Comparison of ENCODE assay signal across 7 mouse cellular contexts in genomic region chr11:120231379-120231778, GRCm38 (mm10). TPM values are rescaled to one million over a fixed set of nuclear protein-coding genes. Genes with fewer than 3 reads are reported as not detected.
DNase-seq lines count a peak whose midpoint lies in the region; ATAC-seq lines count a peak whose summit lies in the region.

No protein-coding gene starts in this region.

- H3K36me3 ChIP-seq in embryonic facial prominence, embryonic 11.5 days (replicated peaks; ENCODE audit: control insufficient read depth, insufficient read depth, low read depth, low read length), result no peaks in the 10 kb centered on the region
- no peaks in the 10 kb centered on the region for H3K36me3 ChIP-seq in limb, embryonic 11.5 days (ENCODE audit: control insufficient read depth, insufficient read depth, low read length)
- no peaks in the 10 kb centered on the region for H3K36me3 ChIP-seq in midbrain, embryonic 14.5 days (ENCODE audit: control insufficient read depth, insufficient read depth, low read length)

- DNase-seq in adrenal gland, postnatal 25 days, result peak; percentile 100
- DNase-seq in embryonic facial prominence, embryonic 11.5 days (ENCODE audit: low spot score), result peak; percentile 100
- DNase-seq in kidney, adult 18-20 months, result peak; percentile 100
- DNase-seq in limb, embryonic 11.5 days (ENCODE audit: low spot score), result peak; percentile 100
- DNase-seq in midbrain, embryonic 14.5 days, result peak; percentile 100
- peak; percentile 65 to 70 for DNase-seq in spleen, adult 18-20 months

- H3K4me2 ChIP-seq in embryonic facial prominence, embryonic 11.5 days (ENCODE audit: low read depth, low read length), result peak overlapping the region; percentile 87
- peak overlapping the region; percentile 82 for H3K4me2 ChIP-seq in limb, embryonic 11.5 days (ENCODE audit: low read depth, severe bottlenecking)
- H3K4me2 ChIP-seq in midbrain, embryonic 14.5 days (ENCODE audit: low read length), result peak overlapping the region; percentile 100

- peak; percentile 61 for ATAC-seq in embryonic facial prominence, embryonic 11.5 days (replicated peaks; ENCODE audit: insufficient number of reproducible peaks, low FRiP score, low TSS enrichment, low read depth)
- ATAC-seq in granulocyte monocyte progenitor cell, adult 5-6 weeks (replicated peaks; ENCODE audit: poor library complexity, severe bottlenecking), result peak; percentile 50
- ATAC-seq in limb, embryonic 11.5 days (ENCODE audit: insufficient number of reproducible peaks, low FRiP score, low TSS enrichment, low read depth), result peak; percentile 73
- ATAC-seq in midbrain, embryonic 14.5 days (ENCODE audit: low FRiP score, low TSS enrichment), result peak; percentile 75

- H3K9me3 ChIP-seq in embryonic facial prominence, embryonic 11.5 days (replicated peaks; ENCODE audit: control insufficient read depth, low read length), result no peaks in the 10 kb centered on the region
- H3K9me3 ChIP-seq in limb, embryonic 11.5 days (ENCODE audit: control insufficient read depth, low read length), result no peaks in the 10 kb centered on the region
- H3K9me3 ChIP-seq in midbrain, embryonic 14.5 days (ENCODE audit: control insufficient read depth, low read length), result no peaks in the 10 kb centered on the region

- H3K27me3 ChIP-seq in embryonic facial prominence, embryonic 11.5 days (ENCODE audit: control insufficient read depth, insufficient read depth, low read length), result no peaks in the 10 kb centered on the region
- no peaks in the 10 kb centered on the region for H3K27me3 ChIP-seq in limb, embryonic 11.5 days (ENCODE audit: control insufficient read depth, insufficient read depth, low read length)
- no peaks in the 10 kb centered on the region for H3K27me3 ChIP-seq in midbrain, embryonic 14.5 days (ENCODE audit: control insufficient read depth, insufficient read depth, low read length)

- under 1% methylated on average over 27 of the region's 27 CpGs for WGBS in embryonic facial prominence, embryonic 11.5 days
- WGBS in limb, embryonic 11.5 days, result 0% methylated on average over 27 of the region's 27 CpGs
- under 1% methylated on average over 27 of the region's 27 CpGs for WGBS in midbrain, embryonic 14.5 days

- peak overlapping the region; percentile 98 for H3K9ac ChIP-seq in embryonic facial prominence, embryonic 11.5 days (replicated peaks; ENCODE audit: low read length)
- H3K9ac ChIP-seq in limb, embryonic 11.5 days (ENCODE audit: low read length), result peak overlapping the region; percentile 99
- H3K9ac ChIP-seq in midbrain, embryonic 14.5 days (replicated peaks; ENCODE audit: low read length), result peak overlapping the region; percentile 99

- peak overlapping the region; percentile 94 for H3K27ac ChIP-seq in embryonic facial prominence, embryonic 11.5 days (replicated peaks; ENCODE audit: low read depth, low read length)
- peak overlapping the region; percentile 95 for H3K27ac ChIP-seq in limb, embryonic 11.5 days (replicated peaks; ENCODE audit: low read depth, low read length)
- peak overlapping the region; percentile 99 for H3K27ac ChIP-seq in midbrain, embryonic 14.5 days (replicated peaks; ENCODE audit: low read depth, low read length)

- peaks cover 24% of the 10 kb centered on the region for H3K4me1 ChIP-seq in embryonic facial prominence, embryonic 11.5 days (ENCODE audit: control insufficient read depth, insufficient read depth, low read length)
- peaks cover 44% of the 10 kb centered on the region for H3K4me1 ChIP-seq in limb, embryonic 11.5 days (ENCODE audit: control insufficient read depth, insufficient read depth, low read length)
- H3K4me1 ChIP-seq in midbrain, embryonic 14.5 days (ENCODE audit: control insufficient read depth, insufficient read depth, low read length), result peaks cover 42% of the 10 kb centered on the region

- peak overlapping the region; percentile 86 for H3K4me3 ChIP-seq in embryonic facial prominence, embryonic 11.5 days (ENCODE audit: low read depth, low read length)
- H3K4me3 ChIP-seq in limb, embryonic 11.5 days (ENCODE audit: low read depth, low read length), result peak overlapping the region; percentile 97
- H3K4me3 ChIP-seq in midbrain, embryonic 14.5 days (replicated peaks; ENCODE audit: low read depth, low read length), result peak overlapping the region; percentile 94

RNA-seq across cellular contexts. Expression of gene Bahcc1, which starts 1.4 kb away (rescaled TPM):
- total RNA-seq in adrenal gland, postnatal 25 days (2021), result 23.8 and 25.8 TPM in 2 replicates
- polyA plus RNA-seq in embryonic facial prominence, embryonic 11.5 days (2014; fragmentation: Nextera tagmentation; extraction: Ambion mirVana), result 13.5 and 15.2 TPM in 2 replicates
- total RNA-seq in granulocyte monocyte progenitor cell, adult 5-6 weeks (2014; fragmentation: Nextera tagmentation), result 22.5 and 22.9 TPM in 2 replicates
- 4.7 and 5.9 TPM in 2 replicates for total RNA-seq in granulocyte monocyte progenitor cell, adult 5-6 weeks (2017)
- polyA plus RNA-seq in limb, embryonic 11.5 days (2014; fragmentation: Nextera tagmentation; extraction: Ambion mirVana), result 24.9 and 27.6 TPM in 2 replicates
- 20.0 and 25.9 TPM in 2 replicates for polyA plus RNA-seq in midbrain, embryonic 14.5 days (2014; fragmentation: Nextera tagmentation; extraction: Ambion mirVana)

Comparison
In these comparisons a context has a peak if more than half of its experiments do, and no peak if none do; other contexts are left out.
1. Peak in every context shown above with its lines: DNase-seq, ATAC-seq, H3K4me3 ChIP-seq and H3K27ac ChIP-seq.